Mouse (Mus musculus) T-helper 1 cell (primary cell): ENCODE data around the gene Ccng2.

ENCODE experiments used
- in situ Hi-C: fragments of 300-600 bp; cut with MboI, MseI; formaldehyde crosslinking; loops from one replicate; pipeline ENCODE4 v1.15.1; 2025; ENCODE audit warnings: high pct_unique_total_duplicates

Gene Ccng2

DNA sequence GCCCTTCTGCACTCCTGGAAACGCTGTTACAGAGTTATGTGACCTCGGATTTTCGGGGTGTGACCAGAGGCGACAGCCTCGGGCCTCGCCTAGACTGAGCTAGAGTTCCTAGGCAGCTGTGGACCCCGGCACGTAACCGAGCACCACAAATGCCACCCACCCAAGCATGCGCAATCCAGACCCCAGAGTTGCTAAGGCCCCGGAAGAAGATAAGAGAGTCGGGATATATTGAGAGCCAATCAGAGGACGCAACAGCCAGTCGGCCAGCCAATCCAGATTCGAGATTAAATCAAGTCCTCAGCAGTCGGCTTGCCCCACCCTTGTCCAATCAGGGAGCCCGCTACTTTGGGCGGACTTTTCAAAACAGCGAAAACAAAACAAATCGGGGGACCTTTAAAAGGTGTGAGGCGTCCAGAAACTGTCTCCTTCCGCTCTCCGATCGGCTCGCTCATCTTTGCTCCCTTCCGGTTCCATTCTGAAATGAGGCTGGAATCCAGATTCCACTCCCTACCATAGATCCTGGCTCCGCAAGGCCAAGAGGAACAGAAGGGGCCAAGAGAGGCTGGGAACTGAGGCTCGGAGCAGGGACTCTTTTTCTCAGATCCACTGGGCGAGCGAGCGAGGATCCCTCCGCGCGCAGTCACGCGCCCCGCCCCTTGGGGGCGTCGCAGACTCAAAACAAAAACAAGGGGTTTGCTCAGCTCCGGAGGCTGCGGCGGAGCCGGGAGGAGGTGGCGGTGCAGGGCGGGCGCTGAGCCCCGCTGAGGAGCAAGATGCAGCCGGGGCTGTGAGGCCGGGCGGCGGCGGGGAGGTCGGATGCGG lies at the start of gene Ccng2:
Gene Ccng2 (plus strand): TSS at position 375 of the 822 bp plus-strand sequence.
- in situ Hi-C loops = loop anchor here (5.0 kb wide), 1 partner anchor 175 kb away; the partner anchor contains the start of gene Sept11

DNA sequence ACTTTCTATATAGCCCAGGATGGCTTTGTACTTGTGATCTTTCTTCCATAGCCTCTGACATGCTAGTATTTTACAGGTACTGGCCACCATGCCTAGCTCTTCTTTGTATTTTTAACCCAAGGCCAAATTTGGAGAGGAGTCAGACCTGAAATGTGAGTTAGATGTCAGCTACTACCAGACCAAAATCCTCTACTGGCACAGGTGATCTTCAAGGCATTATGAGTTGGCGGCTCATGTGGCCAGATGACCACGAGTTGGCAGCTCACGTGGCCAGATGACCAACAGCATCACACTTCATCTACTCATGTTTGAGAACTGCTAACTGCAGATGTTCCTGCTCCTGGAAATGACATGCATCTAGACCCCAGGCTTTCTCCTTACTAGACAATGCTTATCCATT lies 48.7 kb upstream of the Ccng2 start:
- in situ Hi-C loops = no loop called here

DNA sequence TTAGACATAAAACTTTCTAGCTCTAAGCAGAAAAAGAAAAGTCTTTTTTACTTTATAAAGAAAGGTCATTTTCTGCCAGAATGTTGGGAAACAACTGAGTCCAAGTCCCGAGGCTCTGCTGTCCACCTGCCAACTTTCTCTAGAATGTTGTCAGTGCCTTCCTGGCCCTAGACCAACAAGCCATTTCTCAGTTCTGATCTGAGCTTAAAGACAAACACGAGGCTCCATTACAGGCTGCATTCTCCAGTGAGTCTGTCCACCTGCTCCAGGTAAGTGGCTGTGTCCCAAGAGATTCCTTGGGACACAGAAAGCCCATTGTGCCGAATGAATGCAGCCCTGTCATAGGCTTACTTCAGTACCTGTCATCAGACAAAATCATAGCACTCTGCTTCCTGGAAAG lies 45.4 kb upstream of the Ccng2 start:
- in situ Hi-C loops = no loop called here

- in situ Hi-C loops = no loop called here
Measured at GRCm38 (mm10) chr5:93224549-93224948, 42.5 kb upstream of the Ccng2 start.

DNA sequence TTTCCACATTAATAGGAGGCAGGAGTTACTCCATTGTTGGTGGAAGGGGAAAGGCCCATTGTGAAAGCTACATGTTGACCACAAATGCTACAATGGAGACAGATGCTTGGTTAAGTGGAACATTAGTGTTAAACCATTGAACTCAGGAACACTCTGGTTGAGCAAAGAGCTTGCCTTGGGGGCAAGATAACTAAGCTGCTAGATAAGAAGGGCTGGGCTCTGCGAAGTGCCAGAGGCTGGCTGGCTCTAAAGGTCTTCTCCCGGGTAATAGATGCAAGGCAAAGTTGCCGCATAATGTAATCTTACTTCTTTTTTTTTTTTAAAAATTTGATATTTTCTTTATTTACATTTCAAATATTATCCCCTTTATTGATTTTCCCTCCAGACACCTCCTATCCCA lies 39.9 kb upstream of the Ccng2 start:
- in situ Hi-C loops = no loop called here

GRCm38 (mm10) chr5:93229527-93229926 lies 37.5 kb upstream of the Ccng2 start:
- in situ Hi-C loops = no loop called here

- in situ Hi-C loops = no loop called here
Measured at GRCm38 (mm10) chr5:93231721-93232120, 35.3 kb upstream of the Ccng2 start.

GRCm38 (mm10) chr5:93232838-93233237 lies 34.2 kb upstream of the Ccng2 start:
- in situ Hi-C loops = no loop called here

- in situ Hi-C loops = no loop called here
Measured at GRCm38 (mm10) chr5:93234130-93234529, 32.9 kb upstream of the Ccng2 start.

DNA sequence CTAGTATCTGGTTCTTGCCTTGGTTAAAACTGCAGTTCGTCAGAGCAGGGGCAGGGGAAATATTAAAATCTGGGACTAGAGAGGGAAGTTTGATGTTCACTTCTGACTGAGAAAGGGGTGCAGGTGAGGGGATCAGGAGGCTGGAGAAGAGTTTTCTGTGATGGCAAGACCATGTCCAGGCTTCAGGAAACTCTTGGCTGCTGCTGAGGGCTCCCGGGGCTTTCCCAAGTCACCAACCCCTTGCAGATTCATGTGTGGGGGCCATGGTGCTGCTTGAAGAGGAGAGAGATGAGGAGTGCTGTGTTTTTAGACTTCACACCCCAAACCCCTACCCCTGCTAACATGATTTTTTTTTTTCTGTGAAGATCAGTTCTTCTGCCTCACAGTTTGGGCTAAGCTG lies 32.5 kb upstream of the Ccng2 start:
- in situ Hi-C loops = no loop called here

- in situ Hi-C loops = no loop called here
Measured at GRCm38 (mm10) chr5:93235888-93236287, 31.2 kb upstream of the Ccng2 start.

- in situ Hi-C loops = no loop called here
Measured at GRCm38 (mm10) chr5:93236541-93236940, 30.5 kb upstream of the Ccng2 start.

GRCm38 (mm10) chr5:93239590-93240544 lies 27.2 kb upstream of the Ccng2 start:
- in situ Hi-C loops = no loop called here

GRCm38 (mm10) chr5:93245280-93245679 lies 21.8 kb upstream of the Ccng2 start:
- in situ Hi-C loops = no loop called here

DNA sequence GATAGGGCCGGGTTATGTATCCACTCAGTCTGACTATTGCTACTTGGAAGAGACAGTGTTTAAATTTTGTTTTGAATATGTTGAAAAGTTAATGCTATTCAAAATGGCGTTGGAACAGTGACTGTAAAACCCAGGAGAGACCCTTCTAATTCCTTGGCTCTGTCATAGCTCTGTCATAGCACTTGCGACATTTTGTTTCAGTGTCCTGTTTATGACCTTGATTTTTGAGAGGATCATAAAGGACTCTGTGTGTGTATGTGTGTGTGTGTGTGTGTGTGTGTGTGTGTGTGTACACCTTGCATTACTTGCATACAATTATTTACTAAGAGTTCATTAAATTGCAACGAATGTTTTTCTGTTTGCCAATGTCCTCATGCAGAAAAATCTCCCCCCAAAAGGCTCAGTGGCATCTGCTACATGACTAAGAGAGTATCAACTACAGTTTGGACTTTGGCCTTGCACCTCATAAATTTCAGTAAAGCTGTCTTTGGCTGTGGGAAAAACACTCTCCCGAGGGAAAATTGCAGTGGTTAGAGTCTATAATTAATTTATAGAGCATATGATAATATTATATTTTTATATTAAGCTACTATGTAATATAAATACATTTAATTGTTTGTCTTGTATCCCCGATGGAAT lies 17.0 kb upstream of the Ccng2 start:
- in situ Hi-C loops = no loop called here

DNA sequence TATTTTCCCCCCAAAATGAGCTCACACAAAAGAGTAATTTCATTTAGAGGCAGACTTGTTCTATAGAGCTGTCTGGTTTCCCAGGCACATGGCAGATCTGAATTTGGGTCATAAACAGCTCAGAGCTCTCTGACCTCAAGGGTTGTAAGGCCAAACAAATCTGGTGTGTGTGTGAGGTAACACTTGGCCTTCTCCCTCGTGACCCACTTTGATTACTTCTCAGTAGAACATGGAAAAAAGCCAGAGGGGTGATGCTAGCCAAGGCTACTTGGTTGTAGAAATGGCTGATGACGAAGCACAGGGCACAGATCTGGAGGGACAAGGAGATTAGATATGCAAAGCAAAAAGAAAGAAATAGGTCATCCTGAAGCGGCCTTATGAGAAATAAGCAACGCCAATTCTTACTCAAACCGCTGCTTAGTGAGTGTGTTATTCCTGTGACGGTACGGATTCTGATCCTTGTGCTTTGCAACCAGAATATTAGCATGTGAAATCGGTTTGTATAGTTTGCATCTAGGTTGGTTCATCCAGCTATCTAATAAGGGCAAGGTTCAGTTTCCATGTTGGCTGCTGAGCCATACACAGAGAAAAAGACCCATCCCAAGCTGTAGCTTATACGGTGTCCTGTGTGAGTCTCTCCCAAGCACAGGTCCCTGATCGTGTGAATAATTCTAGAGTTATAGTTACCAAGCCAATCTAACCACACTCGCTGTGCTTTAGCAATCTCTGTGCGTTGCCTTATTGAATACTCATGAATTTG lies 15.9 kb upstream of the Ccng2 start:
- in situ Hi-C loops = no loop called here

GRCm38 (mm10) chr5:93255759-93256265 lies 11.2 kb upstream of the Ccng2 start:
- in situ Hi-C loops = loop anchor here (5.0 kb wide), 1 partner anchor 44 kb away; no protein-coding TSS in a partner anchor

DNA sequence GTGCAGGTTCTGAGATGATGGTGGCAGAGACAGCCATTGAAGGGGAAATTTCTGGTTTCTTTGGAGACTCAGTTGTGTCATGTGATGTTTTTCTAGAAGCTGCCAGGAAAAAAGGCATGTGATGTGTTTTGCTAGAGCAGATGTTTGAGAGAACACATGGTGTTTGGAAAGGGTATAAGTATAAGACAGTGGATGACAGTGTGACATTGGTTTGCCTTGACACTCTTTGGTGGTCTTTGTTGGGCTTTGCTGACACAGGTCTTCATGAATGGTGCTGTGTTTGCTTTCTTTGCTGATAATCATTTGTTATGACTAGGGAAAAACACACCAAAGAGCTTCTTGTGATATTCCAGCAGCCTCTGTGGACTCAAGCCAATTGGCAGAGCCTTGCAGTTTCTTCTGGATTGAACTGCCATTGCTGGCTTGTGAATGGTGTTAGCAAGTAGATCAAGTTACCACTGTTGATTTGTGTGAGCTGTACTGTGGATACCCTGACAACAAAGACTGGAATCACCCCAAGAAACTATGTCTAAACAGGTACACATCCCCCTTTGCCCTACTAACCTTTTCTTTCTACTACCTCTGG lies 10.1 kb upstream of the Ccng2 start:
- in situ Hi-C loops = loop anchor here (5.0 kb wide), 1 partner anchor 45 kb away; no protein-coding TSS in a partner anchor

DNA sequence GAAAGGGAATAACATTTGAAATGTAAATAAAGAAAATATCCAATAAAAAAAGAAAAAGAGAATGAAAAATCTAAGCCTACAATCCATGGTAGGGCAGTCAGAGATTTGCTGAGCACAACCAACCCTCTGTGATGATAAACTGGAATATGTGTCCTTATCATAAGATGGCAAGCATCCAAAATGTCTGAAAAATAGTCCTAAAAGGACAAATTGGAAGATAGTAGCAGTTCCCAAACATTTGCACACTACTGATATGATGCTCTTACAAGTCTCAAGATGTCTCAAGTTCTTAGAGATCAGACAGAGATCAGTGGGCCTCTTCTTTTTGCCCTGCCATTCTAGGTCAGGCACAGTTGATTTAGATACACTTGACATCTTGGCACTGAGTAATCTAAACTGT lies 7.7 kb upstream of the Ccng2 start:
- in situ Hi-C loops = loop anchor here (5.0 kb wide), 1 partner anchor 47 kb away; no protein-coding TSS in a partner anchor

GRCm38 (mm10) chr5:93260983-93261382 lies 6.1 kb upstream of the Ccng2 start:
- in situ Hi-C loops = no loop called here
